Mouse (Mus musculus) monocyte, adult 2 months (primary cell): ENCODE data around the gene Ctu2.
A peak's percentile ranks its signal among the peaks of the same experiment; 100 is the strongest.

Experiments used
- DNase-seq, 2 experiments: peaks; one replicate each; pipeline ENCODE4 v3.0.0; 2022; ENCODE audit warnings: low spot score in 2 of 2, low read depth in 1 of 2

Gene Ctu2

GRCm38 (mm10) chr8:122444058-122444748 lies 31.7 kb upstream of the Ctu2 start:
- DNase-seq, result peak; percentile 52 to 69

- DNase-seq, result no peak
These were observed 30.7 kb upstream of the Ctu2 start for GRCm38 (mm10) chr8:122445203-122445602.

GRCm38 (mm10) chr8:122451161-122451703 lies 24.7 kb upstream of the Ctu2 start:
- DNase-seq, result no peak

- DNase-seq, result no peak
These were observed 23.8 kb upstream of the Ctu2 start for GRCm38 (mm10) chr8:122452154-122452553.

- peak in 1 of 2 experiments; percentile 40 for DNase-seq
These were observed 21.5 kb upstream of the Ctu2 start for GRCm38 (mm10) chr8:122454409-122454808.

GRCm38 (mm10) chr8:122457171-122457570 lies 18.8 kb upstream of the Ctu2 start:
- DNase-seq, result no peak

- no peak for DNase-seq
These were observed 16.6 kb upstream of the Ctu2 start for GRCm38 (mm10) chr8:122459218-122459900.

- no peak for DNase-seq
These were observed 16.0 kb upstream of the Ctu2 start for GRCm38 (mm10) chr8:122459990-122460389.

- DNase-seq, result no peak
These were observed 15.1 kb upstream of the Ctu2 start, which contains the start of gene Snai3 for GRCm38 (mm10) chr8:122460524-122461472. TSS of gene Snai3 (minus strand) at chr8:122460733.

- no peak for DNase-seq
These were observed 14.3 kb upstream of the Ctu2 start for GRCm38 (mm10) chr8:122461473-122462148.

- DNase-seq, result no peak
These were observed 13.4 kb upstream of the Ctu2 start for GRCm38 (mm10) chr8:122462510-122462909.

GRCm38 (mm10) chr8:122463651-122464640 lies 12.0 kb upstream of the Ctu2 start:
- DNase-seq, result peak in 1 of 2 experiments; percentile 26

GRCm38 (mm10) chr8:122464985-122465384 lies 11.0 kb upstream of the Ctu2 start:
- no peak for DNase-seq

- no peak for DNase-seq
These were observed 8.1 kb upstream of the Ctu2 start for GRCm38 (mm10) chr8:122467816-122468215.

GRCm38 (mm10) chr8:122469407-122469806 lies 6.5 kb upstream of the Ctu2 start:
- no peak for DNase-seq

GRCm38 (mm10) chr8:122469965-122470364 lies 6.0 kb upstream of the Ctu2 start:
- DNase-seq, result no peak

GRCm38 (mm10) chr8:122470691-122471090 lies 5.3 kb upstream of the Ctu2 start:
- no peak for DNase-seq

GRCm38 (mm10) chr8:122473911-122474421 lies 2.0 kb upstream of the Ctu2 start:
- DNase-seq, result peak; percentile 33 to 52

- DNase-seq, result no peak
These were observed 887 bp upstream of the Ctu2 start for GRCm38 (mm10) chr8:122474951-122475560.
